Mouse (Mus musculus) mouse embryonic stem cell (cell line): ENCODE measurements around the gene Anpep.

Experiments used
- in situ Hi-C, 2 experiments: fragments of 300-500 bp; cut with MboI; formaldehyde crosslinking; loops; 1 replicate in 1 of 2; 3 replicates in 1 of 2; pipeline ENCODE4 v1.14.3; 2019 to 2020; ENCODE audit warnings: low sequenced_read_pairs in 2 of 2, low pct_unique_long_range_greater_than_20kb in 1 of 2, mixed read lengths in 1 of 2; ENCODE audit not compliant: unreplicated experiment in 1 of 2

The Anpep gene

DNA sequence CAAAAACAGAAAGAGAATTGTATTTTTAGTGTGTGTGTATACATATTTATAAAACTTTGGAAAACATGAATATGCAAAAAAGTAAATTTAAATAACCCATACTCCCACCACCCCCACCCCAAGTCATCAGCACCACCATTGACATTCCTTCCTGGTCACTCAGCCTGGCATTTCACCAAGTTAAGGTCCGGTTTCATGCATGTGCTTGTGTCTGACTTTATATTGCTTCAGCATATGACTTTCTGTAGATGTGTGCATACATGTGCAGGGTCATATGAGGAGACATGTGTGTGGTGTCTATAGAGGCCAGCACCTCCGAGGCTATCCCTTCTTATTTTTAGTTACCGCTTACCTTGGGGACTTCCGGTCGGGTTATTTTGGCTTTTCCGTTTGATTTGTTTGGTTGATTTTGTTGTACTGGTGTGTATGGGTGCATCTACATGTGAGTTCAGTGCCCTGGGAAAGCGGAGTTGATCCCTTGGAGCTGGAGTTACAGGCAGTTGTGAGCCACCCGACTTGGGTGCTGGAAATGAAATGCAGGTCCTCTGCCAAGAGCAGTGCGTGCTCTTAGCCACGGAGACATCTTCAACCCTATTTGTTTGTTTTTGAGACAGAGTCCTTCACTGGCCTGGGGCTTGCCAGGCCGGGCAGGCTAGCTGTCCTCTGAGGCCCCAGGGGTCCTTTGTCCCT is 78.9 kb downstream of the Anpep start:
- in situ Hi-C loops, result no loop called here

DNA sequence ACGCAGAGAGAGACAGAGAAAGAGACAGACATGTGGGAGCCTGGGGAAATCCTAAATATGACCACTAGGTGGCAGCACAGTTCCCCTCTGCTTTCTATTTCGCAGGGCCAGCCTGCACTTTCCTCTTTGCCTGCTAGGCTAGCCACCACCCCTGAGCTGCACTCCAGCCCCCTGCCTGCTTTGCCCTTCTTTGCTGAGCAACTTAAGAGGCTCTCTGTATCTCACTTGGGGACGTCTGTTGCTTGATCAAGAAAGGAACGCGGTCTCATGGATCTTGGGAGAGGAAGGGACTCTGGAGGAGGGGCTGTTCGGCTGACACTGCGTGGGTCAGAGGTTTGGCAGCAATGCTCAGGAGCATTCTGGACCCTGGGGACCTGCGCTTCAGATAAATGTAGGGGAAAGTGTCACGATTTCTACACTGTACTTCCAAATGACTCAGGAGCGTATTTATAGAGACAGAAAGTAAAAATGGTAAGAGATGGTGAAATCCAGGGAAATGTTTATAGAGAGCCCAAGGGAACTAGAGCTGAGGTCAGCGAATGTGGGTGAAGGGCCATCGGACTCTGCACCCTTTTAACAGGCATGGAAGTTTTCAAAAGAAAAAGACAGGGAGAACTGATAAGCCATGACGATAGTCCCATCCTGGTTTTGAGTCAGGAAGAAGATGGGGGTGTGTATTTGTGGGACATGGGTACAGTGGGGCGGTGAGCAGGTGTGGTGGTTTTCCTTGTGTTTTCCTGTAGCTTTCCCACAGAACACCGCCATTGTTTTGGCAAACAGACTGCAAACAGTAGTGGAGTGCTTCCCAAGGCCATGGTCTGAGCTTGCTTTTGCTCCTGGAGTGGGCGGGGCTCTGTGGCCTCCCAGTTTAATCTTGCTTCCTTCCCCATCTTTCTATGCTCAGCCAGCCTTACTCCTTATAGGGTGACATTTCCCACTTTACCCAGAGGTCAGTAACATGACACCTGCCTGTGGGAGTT is 79.9 kb downstream of the Anpep start:
- in situ Hi-C loops, result no loop called here
